Mouse (Mus musculus) erythroblast, embryonic 14.5 days (primary cell): ENCODE results near the gene Fam214a. TPM values are rescaled to one million over a fixed set of nuclear protein-coding genes. Genes with fewer than 3 reads are reported as not detected.

Experiments used
- H3K27me3 ChIP-seq: 2 replicates; pipeline ENCODE4 v1.6.1; 2012; ENCODE audit warnings: inconsistent platforms; ENCODE audit not compliant: control insufficient read depth
- H3K36me3 ChIP-seq: 2 replicates; pipeline ENCODE4 v1.6.1; 2012; ENCODE audit warnings: mild to moderate bottlenecking, inconsistent platforms; ENCODE audit not compliant: control insufficient read depth
- H3K4me1 ChIP-seq: 2 replicates; pipeline ENCODE4 v1.6.1; 2012; ENCODE audit warnings: inconsistent platforms; ENCODE audit not compliant: control insufficient read depth
- H3K4me3 ChIP-seq: replicated peaks from 2 replicates; pipeline ENCODE3; 2012; ENCODE audit warnings: moderate library complexity, mild to moderate bottlenecking, inconsistent platforms
- H3K9me3 ChIP-seq: 2 replicates; pipeline ENCODE4 v1.6.1; 2012; ENCODE audit warnings: low read length, inconsistent platforms, mixed read lengths; ENCODE audit not compliant: control insufficient read depth
- GATA1 ChIP-seq: IDR thresholded peaks from 2 replicates; pipeline ENCODE4 v1.6.1; 2012; ENCODE audit warnings: low read length, inconsistent platforms, mixed read lengths
- TAL1 ChIP-seq: IDR thresholded peaks from 3 replicates; pipeline ENCODE4 v1.6.1; 2012; ENCODE audit warnings: low read length, inconsistent platforms, mixed read lengths
- polyA plus RNA-seq: library from polyadenylated mRNA; stranded (reverse); fragments of >175 nt; gene quantifications from 2 replicates; pipeline ENCODE4 v1.2.3, GENCODE M21; 2012

The Fam214a gene
- polyA plus RNA-seq, 1 experiment, result not detected

- H3K4me1 ChIP-seq, result no peaks in the 10 kb centered on the region
- no peak overlapping the region for H3K4me3 ChIP-seq
- TF ChIP-seq TAL1, result no peak
- TF ChIP-seq GATA1, result no peak
- H3K9me3 ChIP-seq, result no peaks in the 10 kb centered on the region
- no peaks in the 10 kb centered on the region for H3K36me3 ChIP-seq
- H3K27me3 ChIP-seq, result no peaks in the 10 kb centered on the region
Measured at GRCm38 (mm10) chr9:74938670-74939534, 13.8 kb upstream of the Fam214a start.

GRCm38 (mm10) chr9:74946713-74947402 lies 5.8 kb upstream of the Fam214a start:
- Histone ChIP-seq H3K4me3 (no peak overlapping the region), H3K36me3 (no peaks in the 10 kb centered on the region), H3K9me3 (no peaks in the 10 kb centered on the region), H3K27me3 (no peaks in the 10 kb centered on the region), H3K4me1 (no peaks in the 10 kb centered on the region)
- TF ChIP-seq TAL1, result no peak
- TF ChIP-seq GATA1, result no peak

GRCm38 (mm10) chr9:74951491-74951890 lies 1.2 kb upstream of the Fam214a start:
- TF ChIP-seq GATA1 (no peak), TAL1 (no peak)
- H3K4me3 ChIP-seq, result no peak overlapping the region
- H3K4me1 ChIP-seq, result peaks cover 14% of the 10 kb centered on the region
- H3K27me3 ChIP-seq, result no peaks in the 10 kb centered on the region
- H3K9me3 ChIP-seq, result no peaks in the 10 kb centered on the region
- H3K36me3 ChIP-seq, result no peaks in the 10 kb centered on the region; the same call in 1 of the 2 replicates

GRCm38 (mm10) chr9:74952106-74952505 lies 578 bp upstream of the Fam214a start:
- Histone ChIP-seq H3K27me3 (no peaks in the 10 kb centered on the region), H3K4me3 (peak overlapping the region; percentile 75), H3K9me3 (no peaks in the 10 kb centered on the region), H3K4me1 (peaks cover 14% of the 10 kb centered on the region), H3K36me3 (no peaks in the 10 kb centered on the region; the same call in 1 of the 2 replicates)
- TF ChIP-seq GATA1, result no peak
- no peak for TF ChIP-seq TAL1

GRCm38 (mm10) chr9:74953265-74953958 lies 728 bp downstream of the Fam214a start:
- Histone ChIP-seq H3K27me3 (no peaks in the 10 kb centered on the region), H3K9me3 (no peaks in the 10 kb centered on the region), H3K4me1 (peaks cover 14% of the 10 kb centered on the region), H3K4me3 (peak overlapping the region; percentile 75), H3K36me3 (no peaks in the 10 kb centered on the region; the same call in 1 of the 2 replicates)
- no peak for TF ChIP-seq GATA1
- no peak for TF ChIP-seq TAL1

GRCm38 (mm10) chr9:74953959-74954279 lies 1.2 kb downstream of the Fam214a start:
- H3K27me3 ChIP-seq, result no peaks in the 10 kb centered on the region
- H3K9me3 ChIP-seq, result no peaks in the 10 kb centered on the region
- peak overlapping the region; percentile 75 for H3K4me3 ChIP-seq
- TF ChIP-seq TAL1, result no peak
- no peak for TF ChIP-seq GATA1
- H3K36me3 ChIP-seq, result no peaks in the 10 kb centered on the region; the same call in 1 of the 2 replicates
- peaks cover 14% of the 10 kb centered on the region for H3K4me1 ChIP-seq

- no peak for TF ChIP-seq GATA1
- TF ChIP-seq TAL1, result no peak
- Histone ChIP-seq H3K4me3 (no peak overlapping the region), H3K36me3 (no peaks in the 10 kb centered on the region; the same call in 1 of the 2 replicates), H3K9me3 (no peaks in the 10 kb centered on the region), H3K27me3 (no peaks in the 10 kb centered on the region), H3K4me1 (peaks cover 14% of the 10 kb centered on the region)
Measured at GRCm38 (mm10) chr9:74954387-74954786, 1.7 kb downstream of the Fam214a start.

- H3K4me3 ChIP-seq, result no peak overlapping the region
- H3K9me3 ChIP-seq, result no peaks in the 10 kb centered on the region
- H3K4me1 ChIP-seq, result no peaks in the 10 kb centered on the region
- no peaks in the 10 kb centered on the region for H3K27me3 ChIP-seq
- TF ChIP-seq GATA1, result no peak
- TF ChIP-seq TAL1, result no peak
- no peaks in the 10 kb centered on the region; the same call in 1 of the 2 replicates for H3K36me3 ChIP-seq
Measured at GRCm38 (mm10) chr9:74960630-74961029, 7.9 kb downstream of the Fam214a start.
